Mouse (Mus musculus): ENCODE results near the gene Zer1. TPM values are rescaled to one million over a fixed set of nuclear protein-coding genes. Genes with fewer than 3 reads are reported as not detected.
A peak's percentile ranks its signal among the peaks of the same experiment; 100 is the strongest.

Zer1 gene
- polyA plus RNA-seq, 1 experiment from 2014 or later = 5.0 TPM

DNA sequence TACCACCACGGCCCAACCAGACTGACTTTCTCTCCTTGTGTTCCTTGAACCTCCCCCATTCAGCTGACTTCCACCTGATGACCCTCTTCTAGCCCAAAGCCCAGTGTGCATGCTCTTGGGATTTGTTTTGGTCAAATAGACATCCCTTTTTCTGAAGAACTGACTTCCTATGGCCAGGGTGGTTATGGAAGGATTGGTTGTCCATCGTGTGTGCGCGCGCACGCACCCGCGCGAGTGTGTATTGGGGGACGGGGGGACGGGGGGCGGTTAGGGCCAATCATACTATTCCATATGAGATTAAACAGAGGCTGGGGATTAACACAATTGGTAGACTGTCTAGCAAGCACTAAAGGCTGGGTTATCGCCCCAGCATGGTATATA lies 30.2 kb downstream of the Zer1 start:
- Histone ChIP-seq H3K27ac (peak overlapping the region; percentile 69), H3K4me2 (peak overlapping the region; percentile 82), H3K9me3 (replicated peaks) (no peaks in the 10 kb centered on the region), H3K4me1 (replicated peaks) (peaks cover 25% of the 10 kb centered on the region), H3K36me3 (peaks cover 25% of the 10 kb centered on the region; the same call in 1 of the 2 replicates), H3K4me3 (peak overlapping the region; percentile 80), H3K9ac (peak overlapping the region; percentile 61), H3K27me3 (no peaks in the 10 kb centered on the region)
- ATAC-seq (replicated peaks; ENCODE audit: insufficient number of reproducible peaks, insufficient read depth, low FRiP score, low read depth) = no peak
- 2% methylated on average over 13 of the region's 13 CpGs for WGBS

DNA sequence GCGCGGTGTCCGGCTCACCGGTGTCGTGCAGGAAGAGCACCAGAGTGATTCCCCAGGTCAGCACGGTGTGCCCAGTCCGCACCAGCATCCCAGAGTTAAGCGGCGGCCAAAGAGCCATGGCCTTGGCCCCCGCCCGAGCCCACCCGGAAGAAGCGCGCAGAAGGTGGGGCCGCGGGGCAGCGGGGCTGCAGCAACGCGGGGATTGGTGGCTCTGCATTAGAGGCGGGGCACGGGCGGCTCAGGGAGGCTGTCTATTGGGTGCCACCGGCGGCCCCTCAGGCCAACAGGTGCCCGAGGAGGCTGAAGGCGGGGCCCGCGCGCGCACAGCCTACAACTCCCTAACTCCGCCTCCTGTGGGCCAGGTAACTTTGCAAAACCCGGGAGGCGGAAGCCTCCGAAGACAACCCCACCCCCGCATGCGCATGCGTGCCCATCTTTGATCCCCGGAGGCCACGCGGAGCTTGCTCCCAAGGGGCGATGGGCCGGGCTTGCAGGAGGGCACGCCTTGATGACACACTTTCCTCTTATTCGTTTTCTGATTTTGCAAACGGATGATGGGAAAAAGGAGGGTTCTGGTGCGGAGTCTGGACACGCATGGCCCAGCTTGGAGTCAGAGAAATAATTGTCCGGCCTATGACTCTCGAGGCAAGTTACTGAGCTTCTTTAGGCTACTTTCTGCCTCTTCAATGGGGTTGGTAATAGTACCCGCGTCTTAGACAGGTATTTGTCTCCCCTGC lies 30.7 kb downstream of the Zer1 start, which contains the start of gene Zdhhc12:
Gene Zdhhc12 (minus strand): TSS at position 178 of the 737 bp plus-strand sequence.
- no peaks in the 10 kb centered on the region for H3K9me3 ChIP-seq (replicated peaks)
- under 1% methylated on average over 51 of the region's 51 CpGs for WGBS
- H3K4me1 ChIP-seq (replicated peaks) = peaks cover 25% of the 10 kb centered on the region
- peaks cover 19% of the 10 kb centered on the region; the same call in 1 of the 2 replicates for H3K36me3 ChIP-seq
- peak within 1 kb of the TSS; percentile 81 for H3K9ac ChIP-seq
- H3K27me3 ChIP-seq = no peaks in the 10 kb centered on the region
- peak within 1 kb of the TSS; percentile 82 for H3K4me2 ChIP-seq
- H3K4me3 ChIP-seq = peak within 1 kb of the TSS; percentile 80
- peak within 1 kb of the TSS; percentile 69 for H3K27ac ChIP-seq
- ATAC-seq (replicated peaks; ENCODE audit: insufficient number of reproducible peaks, insufficient read depth, low FRiP score, low read depth) = peak; percentile 98

DNA sequence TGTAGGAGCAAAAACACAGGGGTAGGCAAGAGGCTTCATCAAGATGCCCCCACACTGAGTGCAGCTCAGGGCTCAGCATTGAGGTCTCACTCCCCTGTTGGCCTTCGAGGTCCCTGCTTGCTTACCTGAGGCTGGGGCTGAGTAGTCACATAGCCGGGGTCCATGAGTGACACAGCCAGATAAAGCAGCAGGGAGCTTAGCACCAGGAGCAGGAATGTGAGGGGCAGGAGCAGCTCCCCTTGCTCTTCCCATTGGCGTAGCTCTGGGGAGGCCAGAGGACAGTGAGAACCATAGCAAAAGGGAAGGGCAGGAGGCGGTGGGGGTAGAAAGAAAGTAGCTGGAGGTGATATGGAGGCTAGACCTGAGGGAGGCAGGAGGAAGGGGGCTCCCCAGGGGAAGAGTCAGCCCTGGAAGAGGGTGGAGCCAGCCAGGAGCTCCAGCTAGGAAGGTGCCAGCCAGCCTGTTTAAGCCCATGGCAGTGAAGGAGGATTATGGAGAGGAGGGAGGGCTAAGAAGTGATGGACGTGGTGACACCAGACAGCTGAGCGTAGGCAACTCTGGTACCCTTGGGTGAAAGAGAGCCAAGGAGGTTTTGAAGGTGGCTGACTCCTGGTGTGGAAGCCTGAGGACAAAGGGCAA lies 32.0 kb downstream of the Zer1 start:
- peaks cover 25% of the 10 kb centered on the region for H3K4me1 ChIP-seq (replicated peaks)
- H3K9me3 ChIP-seq (replicated peaks) = no peaks in the 10 kb centered on the region
- peaks cover 13% of the 10 kb centered on the region; the same call in 1 of the 2 replicates for H3K36me3 ChIP-seq
- peak overlapping the region; percentile 80 for H3K4me3 ChIP-seq
- H3K27me3 ChIP-seq = no peaks in the 10 kb centered on the region
- H3K27ac ChIP-seq = no peak overlapping the region; the same call in 1 of the 2 replicates
- peak overlapping the region; percentile 81 for H3K9ac ChIP-seq
- ATAC-seq (replicated peaks; ENCODE audit: insufficient number of reproducible peaks, insufficient read depth, low FRiP score, low read depth) = no peak
- peak overlapping the region; percentile 82 for H3K4me2 ChIP-seq
- WGBS = 30% methylated on average over 6 of the region's 6 CpGs

DNA sequence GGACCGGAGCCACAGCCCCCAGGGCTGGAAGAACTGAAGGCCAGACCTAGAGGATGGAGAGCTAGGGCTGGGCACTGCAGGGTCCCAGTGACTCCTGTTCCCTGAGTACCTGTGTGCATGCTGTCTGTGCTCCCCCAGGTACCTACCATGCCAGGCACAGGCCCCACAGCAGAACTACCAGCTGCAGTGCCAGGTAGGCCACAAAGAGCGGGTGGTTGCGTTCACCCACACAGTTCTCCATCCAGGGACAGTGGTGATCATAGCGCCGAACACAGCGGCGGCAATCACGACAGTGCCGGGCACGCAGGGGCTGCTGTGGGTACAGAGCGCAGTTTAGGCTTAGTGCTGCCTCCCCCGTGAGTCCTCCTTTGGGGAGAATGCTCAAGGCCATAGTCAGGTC lies 32.9 kb downstream of the Zer1 start:
- no peak overlapping the region for H3K4me2 ChIP-seq
- H3K27me3 ChIP-seq = no peaks in the 10 kb centered on the region
- no peaks in the 10 kb centered on the region for H3K9me3 ChIP-seq (replicated peaks)
- ATAC-seq (replicated peaks; ENCODE audit: insufficient number of reproducible peaks, insufficient read depth, low FRiP score, low read depth) = no peak
- WGBS = 94% methylated on average over 12 of the region's 12 CpGs
- peaks cover 25% of the 10 kb centered on the region for H3K4me1 ChIP-seq (replicated peaks)
- no peak overlapping the region for H3K27ac ChIP-seq
- no peak overlapping the region for H3K4me3 ChIP-seq
- no peak overlapping the region for H3K9ac ChIP-seq
- H3K36me3 ChIP-seq = peaks cover 13% of the 10 kb centered on the region; the same call in 1 of the 2 replicates

DNA sequence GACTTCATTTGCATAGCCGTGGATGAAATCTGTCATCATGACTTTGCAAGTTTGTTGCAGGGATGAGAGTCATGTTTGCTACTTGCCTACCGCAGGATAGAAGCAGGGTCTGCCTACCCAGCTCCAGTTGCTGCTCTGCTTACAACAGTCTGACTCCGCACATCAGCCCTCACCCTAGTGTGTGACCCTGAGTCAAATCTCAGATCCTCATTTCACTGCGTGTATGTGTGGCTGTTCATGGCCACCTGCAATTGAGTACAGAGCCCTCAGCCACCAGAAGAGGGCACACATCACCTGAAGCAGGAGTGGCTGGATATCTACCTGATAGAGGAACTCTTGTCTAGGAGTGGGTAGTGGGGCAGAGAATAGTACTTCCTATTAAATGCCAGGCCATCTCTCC lies 37.1 kb downstream of the Zer1 start:
- peaks cover 13% of the 10 kb centered on the region; the same call in 1 of the 2 replicates for H3K36me3 ChIP-seq
- no peak for ATAC-seq (replicated peaks; ENCODE audit: insufficient number of reproducible peaks, insufficient read depth, low FRiP score, low read depth)
- H3K4me1 ChIP-seq (replicated peaks) = peaks cover 8% of the 10 kb centered on the region
- H3K4me2 ChIP-seq = no peak overlapping the region
- no peaks in the 10 kb centered on the region for H3K9me3 ChIP-seq (replicated peaks)
- no peak overlapping the region for H3K27ac ChIP-seq
- H3K27me3 ChIP-seq = no peaks in the 10 kb centered on the region
- H3K9ac ChIP-seq = no peak overlapping the region
- H3K4me3 ChIP-seq = no peak overlapping the region
- 89% methylated on average over 4 of the region's 4 CpGs for WGBS

DNA sequence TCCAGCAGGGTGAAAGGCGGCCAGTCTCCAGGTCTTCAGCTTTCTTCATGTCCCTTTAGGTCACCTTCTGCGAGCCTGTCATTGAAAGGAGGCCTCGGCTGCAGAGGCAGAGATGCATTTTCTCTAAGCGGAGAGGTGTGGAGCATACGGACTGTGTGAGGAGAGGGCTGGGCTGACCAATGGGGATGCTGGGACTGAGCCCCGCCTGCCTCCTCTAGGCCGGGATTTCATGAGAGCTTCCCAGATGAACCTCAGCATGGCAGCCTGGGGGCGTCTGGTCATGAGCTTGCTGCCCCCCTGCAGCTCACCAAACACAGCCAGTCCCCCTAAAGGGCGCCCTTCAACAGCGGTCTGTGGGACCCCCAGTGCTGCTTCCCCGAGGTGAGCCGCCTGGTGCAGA lies 39.8 kb downstream of the Zer1 start:
- peak overlapping the region; percentile 45 for H3K4me2 ChIP-seq
- no peaks in the 10 kb centered on the region for H3K9me3 ChIP-seq (replicated peaks)
- no peak overlapping the region for H3K27ac ChIP-seq
- 0 out of 2 replicates have a peak overlapping the region, but pooled peaks have one; percentile 18 for H3K4me3 ChIP-seq
- ATAC-seq (replicated peaks; ENCODE audit: insufficient number of reproducible peaks, insufficient read depth, low FRiP score, low read depth) = peak; percentile 41; the same call in 1 of the 2 replicates
- no peaks in the 10 kb centered on the region for H3K36me3 ChIP-seq
- WGBS = 30% methylated on average over 12 of the region's 12 CpGs
- H3K27me3 ChIP-seq = no peaks in the 10 kb centered on the region
- H3K4me1 ChIP-seq (replicated peaks) = peaks cover 7% of the 10 kb centered on the region; the same call in 1 of the 2 replicates
- no peak overlapping the region for H3K9ac ChIP-seq

DNA sequence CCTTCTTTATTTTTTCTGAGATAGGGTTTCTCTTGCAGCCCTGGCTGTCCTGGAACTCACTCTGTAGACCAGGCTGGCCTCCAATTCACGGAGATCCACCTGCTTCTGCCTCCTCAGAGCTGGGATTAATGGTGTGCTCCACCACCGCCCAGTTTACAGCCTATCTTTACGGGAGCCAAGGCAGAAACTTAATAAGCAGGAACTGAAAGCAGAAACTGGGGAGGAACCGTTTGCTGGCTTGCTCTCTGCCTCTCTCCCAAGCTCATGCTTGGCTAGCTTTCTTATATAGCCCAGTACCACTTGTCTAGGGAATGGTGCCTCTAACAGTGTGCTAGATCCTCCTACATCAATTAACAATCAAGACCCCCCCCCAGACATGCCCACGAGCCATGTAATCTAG lies 40.3 kb downstream of the Zer1 start:
- Histone ChIP-seq H3K4me3 (no peak overlapping the region), H3K27ac (no peak overlapping the region), H3K9ac (no peak overlapping the region), H3K4me1 (replicated peaks) (peaks cover 7% of the 10 kb centered on the region; the same call in 1 of the 2 replicates), H3K27me3 (no peaks in the 10 kb centered on the region), H3K4me2 (peak overlapping the region; percentile 45; the same call in 1 of the 2 replicates), H3K36me3 (no peaks in the 10 kb centered on the region), H3K9me3 (replicated peaks) (no peaks in the 10 kb centered on the region)
- no peak for ATAC-seq (replicated peaks; ENCODE audit: insufficient number of reproducible peaks, insufficient read depth, low FRiP score, low read depth)
- WGBS = 52% methylated on average over 5 of the region's 5 CpGs

DNA sequence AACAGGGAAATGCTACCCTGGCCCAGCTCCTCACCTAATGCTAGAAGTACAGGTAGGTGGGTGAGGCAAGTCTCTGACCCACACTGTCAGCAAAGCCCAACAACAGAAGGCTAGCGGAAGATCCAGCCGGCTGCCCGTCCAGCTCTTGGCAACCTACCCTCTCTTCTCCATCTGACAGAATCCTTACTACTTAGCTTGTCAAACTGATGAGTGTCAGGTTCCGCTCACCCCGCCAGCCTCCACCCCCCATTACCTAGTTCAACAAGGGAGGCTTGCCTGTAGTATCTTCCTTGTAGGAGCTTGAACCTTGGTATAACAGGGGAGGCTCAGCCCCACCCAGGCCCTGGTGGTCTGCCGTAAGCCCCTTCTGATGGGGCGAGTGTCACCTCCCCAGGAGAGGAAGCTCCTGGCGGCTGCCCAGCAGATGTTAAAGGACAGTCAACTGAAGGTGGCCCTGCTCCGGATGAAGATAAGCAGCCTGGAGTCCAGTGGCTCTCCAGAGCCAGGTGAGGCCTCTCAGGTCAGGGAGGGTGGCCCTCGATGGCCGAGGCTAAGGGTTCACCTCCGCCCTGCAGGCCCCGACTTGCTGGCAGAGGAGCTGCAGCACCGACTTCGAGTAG lies 44.1 kb downstream of the Zer1 start:
- Histone ChIP-seq H3K9ac (no peak overlapping the region), H3K4me2 (no peak overlapping the region), H3K27ac (no peak overlapping the region), H3K4me3 (no peak overlapping the region), H3K27me3 (no peaks in the 10 kb centered on the region), H3K36me3 (no peaks in the 10 kb centered on the region), H3K9me3 (replicated peaks) (no peaks in the 10 kb centered on the region), H3K4me1 (replicated peaks) (peaks cover 19% of the 10 kb centered on the region)
- WGBS = 73% methylated on average over 15 of the region's 15 CpGs
- ATAC-seq (replicated peaks; ENCODE audit: insufficient number of reproducible peaks, insufficient read depth, low FRiP score, low read depth) = no peak

DNA sequence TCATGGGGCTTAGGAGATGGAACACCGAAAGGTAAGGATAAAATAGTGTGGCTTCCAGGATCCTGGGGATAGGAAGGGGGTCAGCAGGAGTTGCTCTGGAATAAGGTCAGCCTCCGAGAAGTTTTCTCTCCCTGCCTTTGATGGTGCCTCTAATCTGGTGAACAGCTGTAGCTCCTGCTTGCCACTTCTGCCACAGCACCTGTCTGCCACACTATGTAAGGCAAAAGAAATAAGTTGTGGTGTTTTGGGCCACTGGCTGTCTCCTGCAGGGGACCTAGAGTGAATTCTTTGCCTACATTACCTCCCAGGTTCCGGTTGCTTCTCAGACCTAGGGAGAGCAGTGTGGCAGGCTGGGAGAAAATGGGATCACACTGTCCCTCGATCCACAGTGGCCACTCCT lies 45.6 kb downstream of the Zer1 start:
- Histone ChIP-seq H3K4me2 (peak overlapping the region; percentile 97; the same call in 1 of the 2 replicates), H3K36me3 (0 out of 2 replicates have a peak, but pooled peaks cover 3% of the 10 kb centered on the region), H3K27me3 (no peaks in the 10 kb centered on the region), H3K9ac (peak overlapping the region; percentile 69), H3K27ac (peak overlapping the region; percentile 87), H3K9me3 (replicated peaks) (no peaks in the 10 kb centered on the region), H3K4me1 (replicated peaks) (peaks cover 12% of the 10 kb centered on the region), H3K4me3 (peak overlapping the region; percentile 66)
- WGBS = 65% methylated on average over 4 of the region's 4 CpGs
- no peak for ATAC-seq (replicated peaks; ENCODE audit: insufficient number of reproducible peaks, insufficient read depth, low FRiP score, low read depth)

DNA sequence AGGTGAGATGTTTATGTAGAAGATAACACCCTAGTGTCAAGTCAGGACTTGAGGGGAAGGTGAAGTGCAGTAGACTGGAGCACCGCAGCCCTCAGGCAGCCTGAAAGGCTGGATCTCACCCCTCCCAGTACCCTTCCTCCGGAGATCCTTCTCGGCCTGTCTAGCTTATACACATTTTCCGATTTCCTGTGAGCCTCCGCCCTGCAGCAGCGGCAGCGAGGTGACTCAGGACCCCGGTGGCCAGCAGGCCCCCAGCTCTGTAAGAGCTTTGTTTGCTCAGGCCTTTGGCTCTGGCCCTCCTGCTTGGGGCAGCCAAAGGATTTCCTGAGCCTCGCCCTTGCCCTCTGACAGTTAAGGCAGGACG lies 46.1 kb downstream of the Zer1 start:
- 15% methylated on average over 10 of the region's 10 CpGs for WGBS
- H3K9ac ChIP-seq = peak overlapping the region; percentile 69
- 0 out of 2 replicates have a peak, but pooled peaks cover 8% of the 10 kb centered on the region for H3K36me3 ChIP-seq
- H3K4me2 ChIP-seq = peak overlapping the region; percentile 97
- H3K4me1 ChIP-seq (replicated peaks) = peaks cover 12% of the 10 kb centered on the region
- no peaks in the 10 kb centered on the region for H3K27me3 ChIP-seq
- peak overlapping the region; percentile 87 for H3K27ac ChIP-seq
- ATAC-seq (replicated peaks; ENCODE audit: insufficient number of reproducible peaks, insufficient read depth, low FRiP score, low read depth) = peak; percentile 61
- peak overlapping the region; percentile 66 for H3K4me3 ChIP-seq
- H3K9me3 ChIP-seq (replicated peaks) = no peaks in the 10 kb centered on the region
